Mouse (Mus musculus): ENCODE results near the gene Tnfrsf18. TPM values are rescaled to one million over a fixed set of nuclear protein-coding genes. Genes with fewer than 3 reads are reported as not detected.
A peak's percentile ranks its signal among the peaks of the same experiment; 100 is the strongest.

Tnfrsf18 gene
- polyA plus RNA-seq, 1 experiment from 2014 or later = 1.6 TPM

- Histone ChIP-seq H3K27ac (ENCODE audit: low read length) (no peak overlapping the region), H3K9me3 (ENCODE audit: low read length) (no peaks in the 10 kb centered on the region), H3K27me3 (replicated peaks; ENCODE audit: insufficient read depth, low read length) (peaks cover 4% of the 10 kb centered on the region; the same call in 1 of the 2 replicates), H3K4me1 (ENCODE audit: insufficient read depth, low read depth, low read length) (peaks cover 17% of the 10 kb centered on the region), H3K36me3 (ENCODE audit: insufficient read depth, low read length) (no peaks in the 10 kb centered on the region), H3K4me2 (replicated peaks; ENCODE audit: low read depth, low read length) (peak overlapping the region; percentile 25), H3K4me3 (ENCODE audit: low read depth, low read length) (no peak overlapping the region), H3K9ac (replicated peaks; ENCODE audit: low read depth) (no peak overlapping the region)
- ATAC-seq (no peak), DNase-seq (ENCODE audit: low spot score) (no peak)
- TF ChIP-seq CTCF (IDR thresholded peaks at IDR 0.05) (no peak), EP300 (IDR thresholded peaks at IDR 0.05) (no peak)
- 28% methylated on average over 25 of the region's 25 CpGs for WGBS
Measured at GRCm38 (mm10) chr4:156034901-156035300, 8.9 kb downstream of the Tnfrsf18 start.

- no peaks in the 10 kb centered on the region for H3K4me1 ChIP-seq (ENCODE audit: insufficient read depth, low read depth, low read length)
- no peaks in the 10 kb centered on the region for H3K36me3 ChIP-seq (ENCODE audit: insufficient read depth, low read length)
- 42% methylated on average over 5 of the region's 5 CpGs for WGBS
- H3K9ac ChIP-seq (replicated peaks; ENCODE audit: low read depth) = no peak overlapping the region
- H3K4me3 ChIP-seq (ENCODE audit: low read depth, low read length) = no peak overlapping the region
- TF ChIP-seq CTCF (IDR thresholded peaks at IDR 0.05) (no peak), EP300 (IDR thresholded peaks at IDR 0.05) (no peak)
- no peaks in the 10 kb centered on the region for H3K9me3 ChIP-seq (ENCODE audit: low read length)
- H3K4me2 ChIP-seq (replicated peaks; ENCODE audit: low read depth, low read length) = no peak overlapping the region
- H3K27me3 ChIP-seq (replicated peaks; ENCODE audit: insufficient read depth, low read length) = no peaks in the 10 kb centered on the region
- no peak for DNase-seq (ENCODE audit: low spot score)
- ATAC-seq = no peak
- H3K27ac ChIP-seq (ENCODE audit: low read length) = no peak overlapping the region
Measured at GRCm38 (mm10) chr4:156044754-156045153, 18.8 kb downstream of the Tnfrsf18 start.

GRCm38 (mm10) chr4:156049779-156050178, 23.8 kb downstream of the Tnfrsf18 start:
- no peaks in the 10 kb centered on the region for H3K27me3 ChIP-seq (replicated peaks; ENCODE audit: insufficient read depth, low read length)
- TF ChIP-seq EP300 (IDR thresholded peaks at IDR 0.05) = no peak
- TF ChIP-seq CTCF (IDR thresholded peaks at IDR 0.05) = no peak
- no peaks in the 10 kb centered on the region for H3K9me3 ChIP-seq (ENCODE audit: low read length)
- H3K9ac ChIP-seq (replicated peaks; ENCODE audit: low read depth) = no peak overlapping the region
- DNase-seq (ENCODE audit: low spot score) (no peak), ATAC-seq (no peak)
- H3K36me3 ChIP-seq (ENCODE audit: insufficient read depth, low read length) = no peaks in the 10 kb centered on the region
- no peak overlapping the region for H3K4me2 ChIP-seq (replicated peaks; ENCODE audit: low read depth, low read length)
- 61% methylated on average over 3 of the region's 3 CpGs for WGBS
- H3K27ac ChIP-seq (ENCODE audit: low read length) = no peak overlapping the region
- no peak overlapping the region for H3K4me3 ChIP-seq (ENCODE audit: low read depth, low read length)
- H3K4me1 ChIP-seq (ENCODE audit: insufficient read depth, low read depth, low read length) = no peaks in the 10 kb centered on the region

GRCm38 (mm10) chr4:156050391-156050980, 24.5 kb downstream of the Tnfrsf18 start:
- WGBS = 45% methylated on average over 6 of the region's 6 CpGs
- Histone ChIP-seq H3K9me3 (ENCODE audit: low read length) (no peaks in the 10 kb centered on the region), H3K27ac (ENCODE audit: low read length) (no peak overlapping the region), H3K36me3 (ENCODE audit: insufficient read depth, low read length) (no peaks in the 10 kb centered on the region), H3K27me3 (replicated peaks; ENCODE audit: insufficient read depth, low read length) (no peaks in the 10 kb centered on the region), H3K4me2 (replicated peaks; ENCODE audit: low read depth, low read length) (no peak overlapping the region), H3K4me1 (ENCODE audit: insufficient read depth, low read depth, low read length) (no peaks in the 10 kb centered on the region), H3K9ac (replicated peaks; ENCODE audit: low read depth) (no peak overlapping the region), H3K4me3 (ENCODE audit: low read depth, low read length) (no peak overlapping the region)
- ATAC-seq (peak; percentile 63), DNase-seq (ENCODE audit: low spot score) (peak; percentile 55)
- TF ChIP-seq CTCF (IDR thresholded peaks at IDR 0.05) (no peak), EP300 (IDR thresholded peaks at IDR 0.05) (no peak)

GRCm38 (mm10) chr4:156053113-156053512, 27.1 kb downstream of the Tnfrsf18 start:
- Histone ChIP-seq H3K36me3 (ENCODE audit: insufficient read depth, low read length) (no peaks in the 10 kb centered on the region), H3K4me1 (ENCODE audit: insufficient read depth, low read depth, low read length) (no peaks in the 10 kb centered on the region), H3K27me3 (replicated peaks; ENCODE audit: insufficient read depth, low read length) (no peaks in the 10 kb centered on the region), H3K4me3 (ENCODE audit: low read depth, low read length) (no peak overlapping the region), H3K27ac (ENCODE audit: low read length) (no peak overlapping the region), H3K9me3 (ENCODE audit: low read length) (no peaks in the 10 kb centered on the region), H3K9ac (replicated peaks; ENCODE audit: low read depth) (no peak overlapping the region), H3K4me2 (replicated peaks; ENCODE audit: low read depth, low read length) (no peak overlapping the region)
- DNase-seq (ENCODE audit: low spot score) = no peak
- no peak for ATAC-seq
- no peak for TF ChIP-seq EP300 (IDR thresholded peaks at IDR 0.05)
- no peak for TF ChIP-seq CTCF (IDR thresholded peaks at IDR 0.05)
- WGBS = 55% methylated on average over 4 of the region's 4 CpGs

- DNase-seq (ENCODE audit: low spot score) (no peak), ATAC-seq (no peak)
- 65% methylated on average over 4 of the region's 4 CpGs for WGBS
- no peaks in the 10 kb centered on the region for H3K9me3 ChIP-seq (ENCODE audit: low read length)
- no peaks in the 10 kb centered on the region for H3K36me3 ChIP-seq (ENCODE audit: insufficient read depth, low read length)
- TF ChIP-seq CTCF (IDR thresholded peaks at IDR 0.05) (no peak), EP300 (IDR thresholded peaks at IDR 0.05) (no peak)
- H3K4me1 ChIP-seq (ENCODE audit: insufficient read depth, low read depth, low read length) = no peaks in the 10 kb centered on the region
- no peak overlapping the region for H3K4me3 ChIP-seq (ENCODE audit: low read depth, low read length)
- no peaks in the 10 kb centered on the region for H3K27me3 ChIP-seq (replicated peaks; ENCODE audit: insufficient read depth, low read length)
- H3K9ac ChIP-seq (replicated peaks; ENCODE audit: low read depth) = no peak overlapping the region
- H3K27ac ChIP-seq (ENCODE audit: low read length) = no peak overlapping the region
- H3K4me2 ChIP-seq (replicated peaks; ENCODE audit: low read depth, low read length) = no peak overlapping the region
Measured at GRCm38 (mm10) chr4:156054130-156054529, 28.2 kb downstream of the Tnfrsf18 start.

GRCm38 (mm10) chr4:156054606-156055005, 28.6 kb downstream of the Tnfrsf18 start:
- no peak overlapping the region for H3K4me2 ChIP-seq (replicated peaks; ENCODE audit: low read depth, low read length)
- H3K4me3 ChIP-seq (ENCODE audit: low read depth, low read length) = no peak overlapping the region
- H3K4me1 ChIP-seq (ENCODE audit: insufficient read depth, low read depth, low read length) = no peaks in the 10 kb centered on the region
- H3K27me3 ChIP-seq (replicated peaks; ENCODE audit: insufficient read depth, low read length) = no peaks in the 10 kb centered on the region
- no peak for DNase-seq (ENCODE audit: low spot score)
- 93% methylated on average over 6 of the region's 6 CpGs for WGBS
- TF ChIP-seq EP300 (IDR thresholded peaks at IDR 0.05) (no peak), CTCF (IDR thresholded peaks at IDR 0.05) (no peak)
- no peaks in the 10 kb centered on the region for H3K9me3 ChIP-seq (ENCODE audit: low read length)
- no peak overlapping the region for H3K27ac ChIP-seq (ENCODE audit: low read length)
- ATAC-seq = no peak
- no peaks in the 10 kb centered on the region for H3K36me3 ChIP-seq (ENCODE audit: insufficient read depth, low read length)
- H3K9ac ChIP-seq (replicated peaks; ENCODE audit: low read depth) = no peak overlapping the region

All from lung, postnatal 0 days (tissue).